Mouse (Mus musculus) telencephalon, adult 2 months (tissue): ENCODE results near the gene Hsf2.
"Not testable (repeated sequence)": the region's sequence is repeated elsewhere in the genome, so short reads cannot be mapped to it uniquely, and the experiment has no call there.

Experiments
- DNase-seq: peaks from one replicate; pipeline ENCODE4 v3.0.0-alpha.2; 2011; ENCODE audit warnings: low read depth, low spot score

The Hsf2 gene

DNA sequence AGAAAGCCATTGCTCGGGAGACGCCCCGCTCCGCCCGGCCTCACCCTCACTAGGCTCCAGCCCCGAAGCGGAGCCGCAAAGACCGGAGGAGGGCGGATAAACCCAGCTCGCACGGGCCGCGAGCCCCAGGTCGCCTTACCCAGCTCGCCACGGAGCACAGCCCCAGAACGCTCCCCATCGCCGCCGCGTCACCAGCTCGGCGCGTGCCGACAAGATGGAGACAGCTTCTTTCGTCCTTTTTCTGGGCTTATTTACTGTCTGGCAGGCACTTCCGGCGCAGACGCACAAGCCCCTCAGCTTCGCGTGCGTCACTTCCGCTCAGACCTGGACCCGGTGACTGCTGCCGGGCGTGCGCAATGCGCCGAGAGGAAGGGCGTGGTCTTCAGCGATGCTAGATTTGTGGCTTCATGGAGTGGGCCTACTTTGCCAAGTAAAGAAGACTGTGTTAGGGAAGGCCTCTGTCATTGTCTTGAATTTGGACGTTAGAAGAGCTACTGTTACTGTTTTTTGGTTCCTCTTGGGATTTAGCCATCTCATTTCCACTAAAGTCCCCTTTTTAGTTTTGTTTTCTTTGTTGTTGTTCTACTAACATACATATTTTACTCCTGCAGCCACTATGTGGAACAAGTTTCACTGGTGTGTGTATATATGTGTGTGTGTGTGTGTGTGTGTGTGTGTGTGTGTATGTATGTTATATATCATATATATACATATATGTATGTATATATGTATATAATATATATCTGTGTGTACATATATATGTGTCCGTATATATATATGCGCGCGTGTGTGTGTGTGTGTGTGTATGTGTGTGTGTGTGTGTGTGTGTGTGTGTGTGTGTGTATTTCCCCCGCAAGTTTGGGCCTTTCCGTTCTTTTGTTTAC is 46.3 kb downstream of the Hsf2 start, which contains the start of gene Serinc1:
Gene Serinc1 (minus strand): TSS at position 313 of the 884 bp plus-strand sequence.
- peak; percentile 97 for DNase-seq

DNA sequence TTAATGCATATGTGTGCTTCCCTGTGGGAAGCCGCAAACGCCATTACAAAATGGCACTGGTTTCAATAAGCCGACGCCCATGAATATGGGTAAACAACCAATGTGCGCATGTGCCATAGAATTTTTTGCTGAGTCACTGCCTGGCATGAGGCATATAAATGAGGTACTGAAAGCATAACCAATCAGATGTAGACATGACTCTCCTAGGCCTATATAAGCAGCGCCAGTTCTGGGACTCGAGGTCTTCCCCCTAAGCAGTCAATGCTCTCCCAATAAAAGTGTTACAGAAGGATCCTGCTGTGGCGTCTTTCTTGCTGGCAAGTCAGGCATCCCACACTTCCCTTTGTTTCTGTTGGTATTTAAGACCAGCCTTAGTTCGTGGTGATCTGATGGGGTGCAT is 57.7 kb downstream of the Hsf2 start:
- DNase-seq: not testable (repeated sequence)

DNA sequence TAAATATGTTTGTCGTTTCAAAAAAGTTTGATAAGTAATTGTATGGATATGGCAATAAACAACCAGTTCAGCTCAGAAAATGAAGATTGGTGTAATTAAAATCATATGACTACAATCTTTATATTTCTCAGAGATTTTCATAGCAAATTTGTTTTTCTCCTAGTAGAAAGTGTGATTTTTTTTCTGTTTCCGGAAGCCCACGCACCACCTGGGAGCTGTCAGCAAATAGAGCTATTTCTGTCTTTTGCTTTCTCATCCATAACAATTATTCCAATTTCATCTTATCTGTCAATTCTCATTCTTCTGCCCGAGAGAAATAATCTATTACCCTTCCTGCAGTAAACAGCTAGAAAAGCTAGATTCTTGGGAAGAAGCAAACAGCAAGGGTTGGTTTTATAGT is 63.4 kb downstream of the Hsf2 start:
- DNase-seq: no peak

DNA sequence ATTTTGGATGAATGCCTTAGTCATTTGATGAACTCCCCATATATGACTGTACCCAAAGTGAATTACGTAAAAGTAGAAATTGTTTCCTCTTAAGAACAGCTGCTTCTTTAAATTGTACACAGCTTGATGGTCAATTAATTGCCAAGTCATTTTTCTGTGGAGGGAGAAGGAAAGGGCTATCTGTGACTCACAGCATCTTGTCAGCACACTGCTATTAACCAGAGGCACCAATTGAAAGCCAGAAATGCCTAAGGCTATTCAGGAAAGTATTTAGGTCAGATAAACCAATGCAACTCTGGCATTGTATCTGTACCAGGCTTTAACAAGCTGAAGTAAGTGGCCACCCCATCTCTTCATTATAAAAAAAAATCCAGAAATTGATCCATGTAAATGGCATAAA is 67.5 kb downstream of the Hsf2 start:
- DNase-seq: no peak

DNA sequence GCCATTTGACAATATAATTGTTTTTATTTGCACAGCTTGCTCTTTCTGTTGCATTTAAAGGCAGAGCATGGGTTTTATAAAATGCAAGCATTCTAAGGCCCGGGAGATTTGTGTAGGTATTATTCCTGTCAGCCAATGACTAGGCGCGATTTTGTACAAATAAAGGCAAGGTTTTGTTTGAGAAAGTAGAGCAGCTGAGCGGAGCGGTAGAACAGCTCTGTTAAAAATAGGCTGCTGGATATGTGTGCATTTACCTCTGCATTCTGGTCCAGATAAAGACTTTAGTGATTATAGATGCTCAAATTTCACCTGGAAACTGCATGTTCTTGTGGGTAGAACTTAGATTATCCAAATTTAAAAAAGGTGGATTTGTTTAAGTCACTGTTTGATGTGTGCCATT is 71.4 kb downstream of the Hsf2 start:
- no peak for DNase-seq
